Mouse (Mus musculus): ENCODE data around the gene Arhgap45. TPM values are rescaled to one million over a fixed set of nuclear protein-coding genes. Genes with fewer than 3 reads are reported as not detected.

The Arhgap45 gene
- total RNA-seq, 2 experiments from 2014 or later, result 1.1 to 2.7 TPM

DNA sequence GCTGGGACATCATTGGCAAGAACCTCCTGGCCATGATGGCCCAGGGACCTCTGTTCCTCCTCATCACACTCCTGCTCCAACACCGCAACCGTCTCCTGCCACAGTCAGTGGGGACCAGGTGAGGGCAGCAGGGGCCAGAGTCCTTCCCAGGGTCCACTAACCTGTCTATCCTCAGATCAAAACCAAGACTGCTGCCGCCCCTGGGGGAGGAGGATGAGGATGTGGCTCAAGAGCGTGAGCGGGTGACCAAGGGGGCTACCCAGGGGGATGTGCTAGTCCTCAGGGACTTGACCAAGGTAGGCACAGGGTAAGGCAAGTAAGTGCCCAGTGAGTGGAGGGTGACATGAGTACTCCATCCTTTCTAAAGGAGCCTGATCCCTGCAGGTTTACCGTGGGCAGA is 4.7 kb upstream of the Arhgap45 start:
- intact Hi-C loops (cut with DNase I), result no loop called here
- no peak for DNase-seq

- intact Hi-C loops (cut with DNase I), result no loop called here
- DNase-seq, result no peak
These were observed 2.8 kb upstream of the Arhgap45 start for GRCm38 (mm10) chr10:80013609-80014008.

DNA sequence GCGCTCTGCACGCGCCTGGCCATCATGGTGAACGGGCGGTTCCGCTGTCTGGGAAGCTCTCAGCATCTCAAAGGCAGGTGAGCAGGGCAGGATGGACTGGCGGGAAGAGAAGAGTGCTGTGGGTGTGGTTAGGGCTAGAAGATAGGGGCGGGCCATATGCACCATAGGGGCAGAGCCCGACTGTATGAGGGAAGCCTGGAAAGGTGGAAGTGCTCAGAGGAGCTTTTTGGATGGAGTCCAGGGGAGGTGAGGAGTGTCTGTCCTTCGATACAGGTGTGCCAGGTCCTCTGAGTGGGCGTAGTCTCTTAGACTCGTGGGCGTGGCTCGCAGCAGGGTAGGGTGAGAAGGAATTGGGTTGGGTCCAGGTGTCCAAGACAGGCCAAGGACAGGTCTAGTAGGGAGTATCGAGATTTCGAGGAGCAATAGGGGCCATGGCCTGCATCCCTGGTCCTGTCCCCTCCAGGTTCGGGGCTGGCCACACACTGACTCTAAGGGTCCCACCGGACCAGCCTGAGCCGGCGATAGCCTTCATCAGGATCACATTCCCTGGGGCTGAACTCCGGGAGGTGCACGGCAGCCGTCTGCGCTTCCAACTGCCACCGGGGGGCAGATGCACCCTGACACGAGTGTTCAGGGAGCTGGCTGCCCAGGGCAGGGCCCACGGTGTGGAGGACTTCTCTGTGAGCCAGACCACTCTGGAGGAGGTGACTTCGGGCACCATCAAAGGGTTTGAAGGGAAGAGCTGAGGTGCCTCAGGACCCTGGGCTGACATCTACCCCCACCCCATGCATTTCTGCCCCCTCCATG is 1.8 kb upstream of the Arhgap45 start:
- intact Hi-C loops (cut with DNase I), result no loop called here
- DNase-seq, result no peak

GRCm38 (mm10) chr10:80015583-80015982 is 870 bp upstream of the Arhgap45 start:
- intact Hi-C loops (cut with DNase I), result no loop called here
- no peak for DNase-seq

DNA sequence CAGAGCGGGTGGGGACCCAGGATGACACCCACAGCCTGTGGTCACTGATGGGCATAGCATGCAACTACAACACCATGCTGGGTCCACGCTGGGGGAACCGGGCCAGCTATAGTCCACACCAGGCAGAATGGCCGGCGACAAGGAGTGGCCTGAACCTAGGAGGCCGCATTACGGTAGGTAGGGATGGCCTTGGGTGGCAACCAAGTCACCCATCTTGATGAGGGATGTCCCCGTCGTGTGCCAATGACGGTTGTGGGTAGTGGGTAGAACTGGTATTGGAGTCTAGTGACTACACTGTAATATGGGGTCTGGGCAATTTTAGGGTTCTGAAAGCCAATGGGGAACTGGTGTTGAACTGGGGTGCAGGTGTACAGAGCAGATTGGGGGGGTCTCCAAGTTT is 478 bp downstream of the Arhgap45 start:
- no peak for DNase-seq
- intact Hi-C loops (cut with DNase I), result no loop called here

DNA sequence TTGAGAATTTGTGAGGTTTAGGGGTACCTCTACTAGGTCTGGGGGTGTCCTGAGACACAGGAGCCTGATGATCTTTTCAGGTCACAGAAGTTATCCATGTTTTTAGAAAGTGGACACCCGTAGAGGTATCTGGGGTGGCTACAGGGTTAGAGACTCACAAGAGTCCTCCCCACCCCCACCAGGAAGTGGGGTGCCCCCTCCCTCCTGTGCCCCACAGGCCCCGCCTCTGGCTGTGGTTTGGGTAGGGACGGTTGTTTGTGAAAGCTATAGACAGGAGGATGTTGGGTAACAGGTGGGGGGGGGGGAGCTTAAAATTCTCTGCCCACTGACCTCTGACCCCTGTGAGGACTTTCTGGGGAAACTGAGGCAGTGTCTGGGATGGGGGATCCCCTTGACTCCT is 908 bp downstream of the Arhgap45 start:
- no peak for DNase-seq
- intact Hi-C loops (cut with DNase I), result no loop called here

DNA sequence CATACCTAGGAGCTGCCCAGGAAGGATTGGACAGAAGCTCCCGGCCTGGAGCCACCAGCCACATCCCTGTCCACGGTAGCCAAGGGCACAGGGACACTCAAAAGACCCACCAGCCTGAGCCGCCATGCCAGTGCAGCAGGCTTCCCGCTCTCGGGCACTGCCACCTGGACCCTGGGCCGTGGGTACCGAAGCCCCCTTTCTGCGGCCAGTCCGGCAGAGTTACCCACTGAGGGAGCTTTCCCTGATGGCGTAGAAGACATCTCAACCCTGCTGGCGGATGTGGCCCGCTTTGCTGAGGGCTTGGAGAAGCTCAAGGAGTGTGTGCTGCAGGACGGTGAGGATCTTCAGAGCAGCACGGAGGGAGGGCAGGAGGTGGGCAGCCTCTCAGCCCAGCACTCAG is 1.3 kb downstream of the Arhgap45 start:
- DNase-seq, result no peak
- intact Hi-C loops (cut with DNase I), result no loop called here

GRCm38 (mm10) chr10:80018739-80019297 is 2.4 kb downstream of the Arhgap45 start:
- intact Hi-C loops (cut with DNase I), result no loop called here
- no peak for DNase-seq

DNA sequence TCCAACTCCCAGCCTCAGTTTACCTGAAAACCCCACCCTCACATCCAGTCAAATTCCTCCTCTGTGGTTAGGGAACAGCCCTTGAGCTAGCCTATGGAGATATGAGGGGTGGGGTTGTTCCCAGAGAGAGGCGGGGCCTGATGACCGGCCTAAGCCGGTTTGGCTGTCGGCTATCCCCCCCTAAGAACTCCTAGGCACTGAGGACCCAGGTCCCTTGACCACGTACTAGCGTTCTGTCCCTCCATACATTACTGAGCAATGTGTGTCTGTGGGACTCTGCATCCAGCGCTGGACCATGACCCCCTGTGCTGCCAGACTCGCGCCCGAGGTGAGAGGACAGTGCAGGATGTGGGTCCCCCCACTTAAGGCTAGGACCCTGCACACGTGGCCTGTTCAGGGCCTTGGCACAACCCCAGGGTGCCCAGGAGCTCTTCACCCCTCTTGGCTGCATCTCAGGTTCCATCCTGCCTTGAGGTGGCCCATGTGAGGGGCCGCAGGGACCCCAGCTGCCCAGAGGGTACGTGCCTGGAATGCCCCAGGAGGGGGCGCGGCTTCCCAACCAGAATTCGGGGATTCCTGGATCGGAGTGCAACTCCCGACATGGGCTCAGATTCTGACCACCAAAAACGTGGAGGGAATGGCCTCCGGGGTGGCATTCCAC is 3.1 kb downstream of the Arhgap45 start:
- intact Hi-C loops (cut with DNase I), result no loop called here
- no peak for DNase-seq

- no peak for DNase-seq
- intact Hi-C loops (cut with DNase I), result no loop called here
These were observed 3.7 kb downstream of the Arhgap45 start for GRCm38 (mm10) chr10:80020191-80020590.

- intact Hi-C loops (cut with DNase I), result no loop called here
- DNase-seq, result no peak
These were observed 4.3 kb downstream of the Arhgap45 start for GRCm38 (mm10) chr10:80020603-80021319.

- intact Hi-C loops (cut with DNase I), result no loop called here
These were observed 4.8 kb downstream of the Arhgap45 start for GRCm38 (mm10) chr10:80021320-80021641.

GRCm38 (mm10) chr10:80022164-80022563 is 5.7 kb downstream of the Arhgap45 start:
- DNase-seq, result no peak
- intact Hi-C loops (cut with DNase I), result no loop called here

More at GRCm38 (mm10) chr10:80021320-80021641, 4.8 kb downstream of the Arhgap45 start:
- no peak for DNase-seq

DNA sequence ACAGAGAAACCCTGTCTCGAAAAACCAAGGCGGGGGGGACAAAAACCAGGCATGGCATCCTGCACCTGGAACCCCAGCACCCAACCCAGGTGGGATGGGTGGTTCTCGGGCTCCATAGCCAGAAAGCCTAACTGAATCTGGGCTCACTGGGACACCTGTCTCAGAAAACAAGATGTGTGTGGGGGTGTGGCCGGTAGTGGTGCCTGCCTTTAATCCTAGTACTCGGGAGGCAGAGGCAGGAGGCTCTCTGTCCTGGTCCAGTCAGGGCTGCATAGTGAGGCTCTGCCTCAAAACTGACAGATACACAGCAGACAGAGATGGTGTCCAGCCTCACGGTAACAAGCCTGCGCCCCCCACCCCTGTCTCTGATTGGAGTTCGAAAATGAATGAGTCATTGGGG is 6.4 kb downstream of the Arhgap45 start:
- DNase-seq, result no peak

GRCm38 (mm10) chr10:80023758-80024157 is 7.3 kb downstream of the Arhgap45 start:
- intact Hi-C loops (cut with DNase I), result no loop called here
- DNase-seq, result no peak

More for the DNA sequence above, 6.4 kb downstream of the Arhgap45 start:
- intact Hi-C loops (cut with DNase I), result no loop called here

DNA sequence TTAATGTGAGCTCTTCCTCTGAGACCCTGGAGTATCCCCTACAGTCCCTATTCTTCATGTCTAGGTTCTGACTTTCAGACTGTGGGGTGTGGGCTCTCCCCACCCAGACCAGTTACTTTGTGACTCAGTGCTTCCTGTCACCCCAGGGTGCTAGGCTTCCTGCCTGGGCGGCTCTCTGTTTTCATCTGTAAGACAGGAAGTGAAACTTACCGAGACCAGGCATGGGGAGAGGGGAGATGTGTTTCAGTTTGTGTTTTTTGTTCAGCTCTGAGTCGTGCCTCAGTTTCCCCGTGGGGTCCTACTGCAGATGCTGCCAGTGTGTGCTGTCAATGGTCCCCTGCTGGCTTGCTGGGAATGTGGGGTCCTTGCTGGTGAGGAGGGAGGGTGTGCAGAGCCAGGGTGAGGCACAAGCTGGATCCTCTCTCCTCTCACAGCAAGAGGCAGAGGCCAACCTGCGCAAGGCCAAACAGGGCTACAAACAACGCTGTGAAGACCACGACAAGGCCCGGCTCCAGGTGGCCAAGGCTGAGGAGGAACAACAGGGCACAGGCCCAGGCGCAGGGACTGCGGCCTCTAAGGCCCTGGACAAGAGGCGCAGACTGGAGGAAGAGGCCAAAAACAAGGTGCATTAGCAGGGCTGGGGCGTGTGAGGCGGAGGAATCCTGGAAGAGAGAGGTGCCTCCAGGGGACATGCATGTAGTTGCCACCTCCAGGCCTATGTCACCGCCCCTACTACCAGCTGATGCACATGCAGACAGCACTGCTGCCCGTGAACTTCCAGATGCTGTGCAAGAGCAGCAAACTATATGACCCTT is 8.0 kb downstream of the Arhgap45 start:
- DNase-seq, result no peak
- intact Hi-C loops (cut with DNase I), result no loop called here

DNA sequence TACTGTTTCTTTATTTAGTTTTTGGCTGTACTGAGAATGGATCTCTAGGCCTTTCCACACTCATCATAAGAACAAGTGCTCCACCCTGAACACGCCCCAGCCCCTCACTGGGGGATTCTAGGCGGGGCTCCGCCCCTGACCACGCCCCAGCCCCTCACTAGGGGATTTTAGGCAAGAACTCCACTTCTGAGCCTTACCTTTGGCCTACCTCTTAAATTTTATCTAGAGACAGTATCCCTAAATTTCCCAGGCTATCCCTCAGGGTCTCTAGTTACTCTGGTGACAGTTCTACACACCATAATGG is 8.5 kb downstream of the Arhgap45 start:
- DNase-seq, result no peak
- intact Hi-C loops (cut with DNase I), result no loop called here

DNA sequence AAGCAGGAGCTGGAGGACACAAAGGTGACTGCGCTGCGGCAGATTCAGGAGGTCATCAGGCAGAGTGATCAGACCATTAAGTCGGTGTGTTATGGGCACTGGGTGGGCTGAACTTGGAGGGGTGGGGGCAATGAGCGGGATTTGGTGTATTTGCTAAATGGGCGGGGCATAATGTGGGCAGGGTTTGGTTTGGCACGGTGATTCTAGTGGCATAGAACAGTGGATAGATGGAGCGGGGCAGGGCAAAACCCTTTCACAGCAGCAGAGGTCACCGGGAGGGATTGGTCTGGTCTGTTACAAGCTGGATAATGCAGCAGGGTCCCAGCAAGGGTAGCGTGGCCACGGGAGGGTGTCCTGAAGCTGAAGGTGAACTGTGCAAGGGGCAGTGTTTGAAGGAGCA is 9.0 kb downstream of the Arhgap45 start:
- intact Hi-C loops (cut with DNase I), result no loop called here
- no peak for DNase-seq

GRCm38 (mm10) chr10:80025889-80026288 is 9.4 kb downstream of the Arhgap45 start:
- no peak for DNase-seq
- intact Hi-C loops (cut with DNase I), result no loop called here

DNA sequence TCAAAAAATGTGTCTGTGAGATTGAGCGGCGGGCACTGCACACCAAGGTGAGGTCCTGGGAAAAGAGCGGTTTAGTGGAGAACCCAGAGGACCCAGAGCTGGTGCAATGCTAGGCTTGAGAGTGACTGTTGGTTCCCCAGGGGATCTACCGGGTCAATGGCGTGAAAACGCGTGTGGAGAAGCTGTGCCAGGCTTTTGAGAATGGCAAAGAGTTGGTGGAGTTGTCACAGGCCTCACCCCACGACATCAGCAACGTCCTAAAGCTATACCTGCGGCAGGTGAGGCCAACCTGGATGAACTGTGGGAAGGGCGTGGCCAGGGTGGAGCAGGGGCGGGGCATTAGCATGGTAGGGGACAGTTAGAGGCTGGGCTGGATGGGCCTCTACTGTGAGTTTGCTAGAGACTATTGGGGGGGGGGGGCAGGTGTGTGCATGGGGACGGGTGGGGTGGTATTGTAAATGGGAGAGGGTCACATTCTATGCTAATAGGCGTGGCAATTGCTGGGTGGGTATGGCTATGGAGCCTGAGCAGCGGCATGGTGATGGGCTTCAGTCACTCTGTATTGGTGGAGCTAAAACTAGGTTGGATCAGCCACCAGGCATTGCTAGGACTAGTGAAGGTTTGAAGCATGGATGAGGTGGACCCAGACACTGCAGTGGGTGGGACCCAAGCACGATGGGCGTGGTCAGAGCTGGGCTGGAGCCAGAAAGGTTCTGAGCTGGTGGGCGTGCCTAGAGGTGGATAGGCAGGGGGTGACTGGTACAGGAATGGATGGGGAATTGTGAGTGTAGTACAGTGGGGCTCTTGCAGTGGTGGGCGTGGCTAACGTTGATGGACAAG is 11.4 kb downstream of the Arhgap45 start:
- DNase-seq, result no peak
- intact Hi-C loops (cut with DNase I), result no loop called here
